Mouse (Mus musculus) left cerebral cortex, postnatal 10 days (tissue): ENCODE measurements around the gene AC170998.1. TPM values are rescaled to one million over a fixed set of nuclear protein-coding genes. Genes with fewer than 3 reads are reported as not detected.

Experiments
- total RNA-seq, 2 experiments: library from RNA; stranded (reverse); gene quantifications; 2 replicates each; pipeline ENCODE4 v1.2.3; 2021

AC170998.1 gene
- total RNA-seq, 2 experiments from 2014 or later: 2.9 to 4.4 TPM

Other genes starting within 250 kb of the AC170998.1 start
- gene Fkbp5, start 208.6 kb upstream of the AC170998.1 start, total RNA-seq: 10 to 100 TPM; 26.8 to 50.6 TPM
- not detected for gene Armc12, start 195.3 kb upstream of the AC170998.1 start, total RNA-seq
- not detected for gene Clpsl2, start 176.7 kb upstream of the AC170998.1 start, total RNA-seq
- gene Clps, start 165.3 kb upstream of the AC170998.1 start, total RNA-seq: not detected
- gene Lhfpl5, start 150.4 kb upstream of the AC170998.1 start, total RNA-seq: 1 to 10 TPM; 4.3 to 5.1 TPM
- 100 to 1,000 TPM; 111 to 127 TPM for gene Srpk1, start 103.4 kb upstream of the AC170998.1 start, total RNA-seq
- 10 to 100 TPM in 1 of 2 experiments, 1 to 10 TPM in 1; 7.7 to 10.6 TPM for gene Slc26a8, start 35.9 kb upstream of the AC170998.1 start, total RNA-seq
- 10 to 100 TPM; 58.7 to 64.6 TPM for gene Mapk14, start 34.8 kb upstream of the AC170998.1 start, total RNA-seq
- under 1 TPM; 0.66 to 0.75 TPM for gene Mapk13, start 43.2 kb downstream of the AC170998.1 start, total RNA-seq
- gene Brpf3, start 75.0 kb downstream of the AC170998.1 start, total RNA-seq: 10 to 100 TPM; 44.5 to 55.7 TPM
- under 1 TPM; 0.53 to 0.60 TPM for gene Pnpla1, start 132.3 kb downstream of the AC170998.1 start, total RNA-seq
- gene 4930539E08Rik, start 189.2 kb downstream of the AC170998.1 start, total RNA-seq: 10 to 100 TPM; 10.9 to 13.5 TPM
- not detected for gene Pxt1, start 217.8 kb downstream of the AC170998.1 start, total RNA-seq
- gene Kctd20, start 225.9 kb downstream of the AC170998.1 start, total RNA-seq: 10 to 100 TPM; 81.7 to 83.4 TPM